Mouse (Mus musculus): ENCODE results near the gene Got1. TPM values are rescaled to one million over a fixed set of nuclear protein-coding genes. Genes with fewer than 3 reads are reported as not detected.

The Got1 gene
- polyA plus RNA-seq, 1 experiment, result 0.20 TPM

DNA sequence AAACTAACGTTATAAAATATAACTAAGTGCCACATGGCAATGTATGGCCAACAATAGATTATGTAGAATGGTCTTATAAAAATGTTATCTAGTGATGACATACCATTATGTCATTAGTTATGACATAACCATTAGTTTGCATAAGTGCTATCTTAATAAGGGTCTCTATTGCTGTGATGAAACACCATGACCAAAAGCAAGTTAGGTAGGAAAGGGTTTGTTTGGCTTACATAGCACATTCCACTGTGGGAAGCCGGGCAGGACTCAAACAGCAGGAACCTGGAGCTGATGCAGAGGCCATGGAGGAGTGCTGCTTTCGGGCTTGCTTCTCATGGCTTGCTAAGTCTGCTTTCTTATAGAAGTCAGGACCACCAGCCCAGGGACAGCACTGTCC, 60.1 kb downstream of the Got1 start:
- Histone ChIP-seq H3K36me3 (ENCODE audit: control insufficient read depth) (no peaks in the 10 kb centered on the region), H3K9me3 (ENCODE audit: control insufficient read depth, low read length) (peaks cover 2% of the 10 kb centered on the region; the same call in 1 of the 2 replicates), H3K4me1 (ENCODE audit: control insufficient read depth) (no peaks in the 10 kb centered on the region), H3K4me3 (replicated peaks) (no peak overlapping the region), H3K27me3 (ENCODE audit: control insufficient read depth) (no peaks in the 10 kb centered on the region)
- TF ChIP-seq TAL1 (IDR thresholded peaks at IDR 0.05; ENCODE audit: low read length) (no peak), GATA1 (IDR thresholded peaks at IDR 0.05; ENCODE audit: low read length) (no peak)

DNA sequence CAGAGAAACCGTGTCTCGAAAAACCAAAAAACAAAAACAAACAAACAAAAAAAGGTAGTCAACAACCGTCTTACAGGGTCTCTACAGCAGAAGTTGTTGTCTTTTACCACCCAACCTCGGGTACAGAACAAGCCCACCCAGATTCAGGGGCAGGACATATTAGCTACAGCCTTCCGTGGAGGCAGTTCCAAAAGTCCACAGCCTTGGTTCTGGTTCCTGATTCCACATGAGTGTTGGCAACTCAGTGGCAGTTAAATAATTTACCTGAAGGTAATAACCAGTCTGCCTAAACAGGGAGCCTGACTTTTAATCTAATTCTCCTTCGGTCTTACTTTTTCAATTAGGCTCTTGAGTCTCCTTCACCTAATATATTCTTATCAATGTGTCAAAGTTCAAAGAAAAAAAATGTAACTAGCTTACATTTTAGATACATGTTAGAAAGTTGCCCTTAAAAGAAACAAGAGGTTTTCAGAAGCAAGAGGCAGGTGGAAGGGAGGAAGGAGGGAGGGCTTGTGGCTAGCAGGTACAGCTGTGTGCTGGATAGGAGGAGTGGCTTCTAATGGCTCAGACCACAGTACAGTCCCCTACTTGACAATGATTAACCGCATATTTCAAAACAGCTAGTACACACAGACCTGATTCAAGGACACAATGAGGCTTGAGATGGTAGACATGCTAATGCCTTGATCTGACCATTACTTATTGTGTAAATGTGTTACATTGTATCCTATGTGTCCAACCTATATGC, 60.7 kb downstream of the Got1 start:
- Histone ChIP-seq H3K4me1 (ENCODE audit: control insufficient read depth) (no peaks in the 10 kb centered on the region), H3K9me3 (ENCODE audit: control insufficient read depth, low read length) (peaks cover 2% of the 10 kb centered on the region; the same call in 1 of the 2 replicates)

GRCm38 (mm10) chr19:43462141-43462540, 62.3 kb downstream of the Got1 start:
- Histone ChIP-seq H3K4me3 (replicated peaks) (no peak overlapping the region), H3K9me3 (ENCODE audit: control insufficient read depth, low read length) (peaks cover 2% of the 10 kb centered on the region; the same call in 1 of the 2 replicates), H3K4me1 (ENCODE audit: control insufficient read depth) (no peaks in the 10 kb centered on the region), H3K27me3 (ENCODE audit: control insufficient read depth) (no peaks in the 10 kb centered on the region), H3K36me3 (ENCODE audit: control insufficient read depth) (no peaks in the 10 kb centered on the region)
- TF ChIP-seq TAL1 (IDR thresholded peaks at IDR 0.05; ENCODE audit: low read length) (no peak), GATA1 (IDR thresholded peaks at IDR 0.05; ENCODE audit: low read length) (no peak)

More for the DNA sequence above, 60.7 kb downstream of the Got1 start:
- Histone ChIP-seq H3K36me3 (ENCODE audit: control insufficient read depth) (no peaks in the 10 kb centered on the region), H3K4me3 (replicated peaks) (no peak overlapping the region), H3K27me3 (ENCODE audit: control insufficient read depth) (no peaks in the 10 kb centered on the region)
- TF ChIP-seq GATA1 (IDR thresholded peaks at IDR 0.05; ENCODE audit: low read length), result no peak
- TF ChIP-seq TAL1 (IDR thresholded peaks at IDR 0.05; ENCODE audit: low read length), result no peak

DNA sequence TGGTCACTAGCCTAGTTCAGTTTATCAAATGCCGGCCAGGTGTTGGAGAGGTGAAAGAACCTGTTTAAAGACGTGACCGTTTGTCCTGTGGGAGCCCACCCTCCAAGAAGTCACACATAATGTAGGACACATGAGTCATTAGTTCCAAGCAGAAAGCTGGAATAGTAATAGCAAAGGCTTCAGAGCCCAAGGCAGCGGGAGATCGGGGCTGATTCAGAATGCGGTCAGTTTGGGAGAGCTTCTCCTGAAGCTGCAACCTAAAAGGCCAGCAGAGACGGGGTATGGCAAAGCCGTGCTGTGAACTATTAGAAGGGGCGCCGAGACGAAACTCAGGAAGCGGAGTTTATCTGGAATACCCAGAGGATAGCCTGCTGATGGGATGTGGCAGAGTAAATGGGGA, 63.9 kb downstream of the Got1 start:
- Histone ChIP-seq H3K4me3 (replicated peaks) (no peak overlapping the region), H3K9me3 (ENCODE audit: control insufficient read depth, low read length) (peaks cover 2% of the 10 kb centered on the region; the same call in 1 of the 2 replicates), H3K4me1 (ENCODE audit: control insufficient read depth) (no peaks in the 10 kb centered on the region), H3K27me3 (ENCODE audit: control insufficient read depth) (no peaks in the 10 kb centered on the region), H3K36me3 (ENCODE audit: control insufficient read depth) (no peaks in the 10 kb centered on the region)
- TF ChIP-seq GATA1 (IDR thresholded peaks at IDR 0.05; ENCODE audit: low read length) (no peak), TAL1 (IDR thresholded peaks at IDR 0.05; ENCODE audit: low read length) (no peak)

DNA sequence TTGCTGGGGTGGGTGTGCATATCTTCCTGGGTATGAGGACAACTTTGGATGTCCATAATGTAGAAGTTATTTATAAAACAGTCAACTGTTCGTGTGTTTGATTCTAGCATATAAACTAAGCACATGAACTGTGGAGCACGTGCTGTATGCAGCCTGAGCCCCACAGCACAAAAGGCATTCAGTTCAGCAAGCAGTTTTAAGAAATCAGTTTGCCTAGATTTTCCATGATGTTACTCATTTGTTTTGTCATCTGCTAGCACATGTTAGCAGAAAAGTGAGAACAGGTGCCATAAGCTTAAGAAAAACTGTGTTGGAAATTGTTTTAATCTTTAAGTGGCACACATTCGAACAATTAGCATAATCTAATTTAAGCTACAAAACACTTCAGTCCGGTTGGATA, 64.5 kb downstream of the Got1 start:
- Histone ChIP-seq H3K4me1 (ENCODE audit: control insufficient read depth) (no peaks in the 10 kb centered on the region), H3K36me3 (ENCODE audit: control insufficient read depth) (no peaks in the 10 kb centered on the region), H3K27me3 (ENCODE audit: control insufficient read depth) (no peaks in the 10 kb centered on the region), H3K4me3 (replicated peaks) (no peak overlapping the region), H3K9me3 (ENCODE audit: control insufficient read depth, low read length) (peaks cover 2% of the 10 kb centered on the region; the same call in 1 of the 2 replicates)
- TF ChIP-seq TAL1 (IDR thresholded peaks at IDR 0.05; ENCODE audit: low read length) (no peak), GATA1 (IDR thresholded peaks at IDR 0.05; ENCODE audit: low read length) (no peak)

GRCm38 (mm10) chr19:43453025-43453424, 71.4 kb downstream of the Got1 start:
- H3K4me1 ChIP-seq (ENCODE audit: control insufficient read depth), result peaks cover 5% of the 10 kb centered on the region
- no peaks in the 10 kb centered on the region for H3K9me3 ChIP-seq (ENCODE audit: control insufficient read depth, low read length)
- TF ChIP-seq GATA1 (IDR thresholded peaks at IDR 0.05; ENCODE audit: low read length) (no peak), TAL1 (IDR thresholded peaks at IDR 0.05; ENCODE audit: low read length) (no peak)
- H3K36me3 ChIP-seq (ENCODE audit: control insufficient read depth), result no peaks in the 10 kb centered on the region
- H3K27me3 ChIP-seq (ENCODE audit: control insufficient read depth), result no peaks in the 10 kb centered on the region
- H3K4me3 ChIP-seq (replicated peaks), result no peak overlapping the region

DNA sequence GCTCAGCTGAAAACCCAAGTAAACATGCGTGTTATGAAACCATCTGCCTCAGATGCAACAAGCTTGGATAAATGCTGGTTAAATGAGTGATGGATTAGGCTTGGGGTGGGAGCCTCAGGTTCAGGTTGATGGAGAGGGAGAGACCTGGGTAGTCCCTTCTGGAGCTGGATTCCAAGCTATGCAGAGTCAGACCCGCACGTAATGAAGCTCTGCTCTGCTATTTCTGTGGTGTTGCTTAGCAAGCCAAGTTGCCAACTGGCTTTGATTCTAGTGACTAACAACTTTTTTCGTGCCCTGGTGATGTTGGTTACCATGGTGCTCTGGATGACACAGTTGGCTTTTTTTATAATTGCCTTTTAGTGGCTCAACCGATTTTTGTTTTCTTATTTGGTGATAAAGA, 72.2 kb downstream of the Got1 start:
- Histone ChIP-seq H3K27me3 (ENCODE audit: control insufficient read depth) (no peaks in the 10 kb centered on the region), H3K36me3 (ENCODE audit: control insufficient read depth) (no peaks in the 10 kb centered on the region), H3K4me1 (ENCODE audit: control insufficient read depth) (peaks cover 5% of the 10 kb centered on the region), H3K9me3 (ENCODE audit: control insufficient read depth, low read length) (no peaks in the 10 kb centered on the region), H3K4me3 (replicated peaks) (no peak overlapping the region)
- no peak for TF ChIP-seq GATA1 (IDR thresholded peaks at IDR 0.05; ENCODE audit: low read length)
- no peak for TF ChIP-seq TAL1 (IDR thresholded peaks at IDR 0.05; ENCODE audit: low read length)

DNA sequence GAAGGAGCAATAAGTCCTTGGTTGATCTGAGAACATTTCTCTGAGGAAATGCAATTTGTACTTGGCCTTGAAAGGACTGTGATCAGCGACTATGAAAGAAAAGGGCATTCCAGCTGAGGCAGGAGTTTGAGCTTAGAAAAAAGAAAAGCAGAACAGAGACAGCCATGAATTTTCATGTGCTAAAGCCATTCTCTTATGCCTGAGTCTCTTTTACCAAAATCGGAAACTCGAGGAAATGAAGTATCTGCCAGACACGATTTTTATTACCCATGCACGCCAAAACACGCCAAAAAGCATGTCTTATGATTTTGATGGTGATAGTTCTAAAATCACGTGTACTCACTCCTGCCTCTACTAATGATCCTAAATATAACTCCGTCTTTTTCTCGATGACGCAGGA, 72.8 kb downstream of the Got1 start:
- H3K4me3 ChIP-seq (replicated peaks), result no peak overlapping the region
- H3K9me3 ChIP-seq (ENCODE audit: control insufficient read depth, low read length), result no peaks in the 10 kb centered on the region
- H3K27me3 ChIP-seq (ENCODE audit: control insufficient read depth), result no peaks in the 10 kb centered on the region
- peaks cover 5% of the 10 kb centered on the region for H3K4me1 ChIP-seq (ENCODE audit: control insufficient read depth)
- no peaks in the 10 kb centered on the region for H3K36me3 ChIP-seq (ENCODE audit: control insufficient read depth)
- TF ChIP-seq TAL1 (IDR thresholded peaks at IDR 0.05; ENCODE audit: low read length) (no peak), GATA1 (IDR thresholded peaks at IDR 0.05; ENCODE audit: low read length) (no peak)

Other genes starting within 250 kb of the Got1 start
- gene Hpse2, start 136.2 kb downstream of the Got1 start, polyA plus RNA-seq (2012), result not detected in 2 replicates
- 0.02 TPM in 1 of 2 replicates, not detected in the other for gene Cnnm1, start 84.2 kb downstream of the Got1 start, polyA plus RNA-seq (2012)
- not detected in 2 replicates for gene Nkx2-3, start 87.7 kb upstream of the Got1 start, polyA plus RNA-seq (2012)
- gene Slc25a28, start 150.3 kb upstream of the Got1 start, polyA plus RNA-seq (2012), result 3.1 and 4.6 TPM in 2 replicates
- 0.02 and 0.04 TPM in 2 replicates for gene Entpd7, start 165.1 kb upstream of the Got1 start, polyA plus RNA-seq (2012)
- gene Cutc, start 228.4 kb upstream of the Got1 start, polyA plus RNA-seq (2012), result 0.05 and 0.15 TPM in 2 replicates
- 0.16 and 0.39 TPM in 2 replicates for gene Cox15, start 228.4 kb upstream of the Got1 start, polyA plus RNA-seq (2012)